Mouse (Mus musculus) heart, postnatal 0 days (tissue): Measurements from ENCODE around the gene Hmgcl. TPM values are rescaled to one million over a fixed set of nuclear protein-coding genes. Genes with fewer than 3 reads are reported as not detected.
A peak's percentile ranks its signal among the peaks of the same experiment; 100 is the strongest.

Experiments
- ATAC-seq: fragments of 200-750 bp; cut with Nextera tagmentation; 2 replicates; pipeline ENCODE4 v1.8.0; 2017; ENCODE audit warnings: low read depth, moderate number of reproducible peaks, moderate library complexity; ENCODE audit not compliant: insufficient read depth
- DNase-seq: peaks from one replicate; pipeline ENCODE4 v3.0.0-alpha.2; 2016; ENCODE audit warnings: low spot score
- H3K27ac ChIP-seq: fragments of 300-500 bp; sonication (generic); 2 replicates; pipeline ENCODE4 v1.5.1; 2014; ENCODE audit warnings: low read depth, mild to moderate bottlenecking
- H3K27me3 ChIP-seq: fragments of 300-500 bp; sonication (generic); 2 replicates; pipeline ENCODE4 v1.6.1; 2014; ENCODE audit warnings: low read length, mixed read lengths; ENCODE audit not compliant: control insufficient read depth, insufficient read depth
- H3K36me3 ChIP-seq: fragments of 300-500 bp; sonication (generic); replicated peaks from 2 replicates; pipeline ENCODE4 v1.6.1; 2014; ENCODE audit warnings: low read length, mixed read lengths; ENCODE audit not compliant: control insufficient read depth, insufficient read depth
- H3K4me1 ChIP-seq: fragments of 300-500 bp; sonication (generic); 2 replicates; pipeline ENCODE4 v1.6.1; 2014; ENCODE audit warnings: antibody characterized with exemption; ENCODE audit not compliant: control insufficient read depth, insufficient read depth
- H3K4me2 ChIP-seq: fragments of 300-500 bp; sonication (generic); 2 replicates; pipeline ENCODE4 v1.6.1; 2014; ENCODE audit warnings: low read depth, mild to moderate bottlenecking, low read length, moderate library complexity
- H3K4me3 ChIP-seq: fragments of 300-500 bp; sonication (generic); 2 replicates; pipeline ENCODE4 v1.5.1; 2014; ENCODE audit warnings: low read depth, low read length
- H3K9ac ChIP-seq: fragments of 300-500 bp; sonication (generic); replicated peaks from 2 replicates; pipeline ENCODE4 v1.6.1; 2014; ENCODE audit warnings: low read depth, low read length, mixed read lengths
- H3K9me3 ChIP-seq: fragments of 300-500 bp; sonication (generic); replicated peaks from 2 replicates; pipeline ENCODE4 v1.6.1; 2016; ENCODE audit warnings: low read length; ENCODE audit not compliant: control insufficient read depth
- CTCF ChIP-seq: IDR thresholded peaks from 2 replicates; pipeline ENCODE4 v1.5.1; 2016; ENCODE audit warnings: antibody characterized with exemption, control low read depth, low read depth
- EP300 ChIP-seq: IDR thresholded peaks from 2 replicates; pipeline ENCODE4 v1.6.1; 2016; ENCODE audit warnings: antibody characterized with exemption, low read depth
- WGBS: fragments of 180-500 bp; shearing (Covaris S2); extraction: QIAGEN DNeasy Blood & Tissue Kit; methylation state at CpG from one replicate; pipeline ENCODE4 v1.1.7; 2014; 5-methylcytosine and 5-hydroxymethylcytosine counted together
- polyA plus RNA-seq: library from polyadenylated mRNA; unstranded; fragments of >200 nt; fragmentation: Nextera tagmentation; extraction: Ambion mirVana; gene quantifications from 2 replicates; pipeline ENCODE4 v1.2.1, GENCODE M21; 2015
- total RNA-seq: library from RNA; depleted of rRNA; stranded (reverse); fragments of >200 nt; gene quantifications from 2 replicates; pipeline ENCODE4 v1.2.3, GENCODE M21; 2014; ENCODE audit warnings: low replicate concordance

The Hmgcl gene
- total and polyA plus RNA-seq, 2 experiments from 2014 or later = 48.8 to 101 TPM

DNA sequence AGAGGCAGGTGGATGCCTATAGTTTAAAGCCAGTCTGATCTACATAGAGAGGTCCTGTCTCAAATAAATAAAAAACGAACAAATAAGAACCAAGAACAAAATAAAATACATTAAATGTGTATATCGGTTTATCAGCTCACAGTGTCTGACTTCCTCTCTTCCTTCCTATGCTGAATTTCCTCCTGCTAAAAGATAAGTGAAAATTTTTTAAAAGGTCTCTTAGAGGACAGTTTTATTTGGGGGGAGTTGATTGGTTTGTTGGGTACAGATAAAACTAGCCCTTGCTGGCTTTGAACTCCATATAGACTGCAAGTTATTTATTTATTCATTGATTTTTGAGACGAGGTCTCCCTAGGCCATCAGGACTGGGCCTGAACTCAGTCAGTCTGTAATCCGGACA lies 32.8 kb upstream of the Hmgcl start:
- DNase-seq (no peak), ATAC-seq (no peak)
- no peak overlapping the region for H3K4me2 ChIP-seq
- no peaks in the 10 kb centered on the region for H3K36me3 ChIP-seq
- H3K4me3 ChIP-seq = no peak overlapping the region
- no peaks in the 10 kb centered on the region for H3K27me3 ChIP-seq
- no peaks in the 10 kb centered on the region for H3K4me1 ChIP-seq
- no peak overlapping the region for H3K9ac ChIP-seq
- TF ChIP-seq EP300 = no peak
- no peak for TF ChIP-seq CTCF
- no peaks in the 10 kb centered on the region for H3K9me3 ChIP-seq
- 56% methylated on average over 4 of the region's 4 CpGs for WGBS
- H3K27ac ChIP-seq = no peak overlapping the region

DNA sequence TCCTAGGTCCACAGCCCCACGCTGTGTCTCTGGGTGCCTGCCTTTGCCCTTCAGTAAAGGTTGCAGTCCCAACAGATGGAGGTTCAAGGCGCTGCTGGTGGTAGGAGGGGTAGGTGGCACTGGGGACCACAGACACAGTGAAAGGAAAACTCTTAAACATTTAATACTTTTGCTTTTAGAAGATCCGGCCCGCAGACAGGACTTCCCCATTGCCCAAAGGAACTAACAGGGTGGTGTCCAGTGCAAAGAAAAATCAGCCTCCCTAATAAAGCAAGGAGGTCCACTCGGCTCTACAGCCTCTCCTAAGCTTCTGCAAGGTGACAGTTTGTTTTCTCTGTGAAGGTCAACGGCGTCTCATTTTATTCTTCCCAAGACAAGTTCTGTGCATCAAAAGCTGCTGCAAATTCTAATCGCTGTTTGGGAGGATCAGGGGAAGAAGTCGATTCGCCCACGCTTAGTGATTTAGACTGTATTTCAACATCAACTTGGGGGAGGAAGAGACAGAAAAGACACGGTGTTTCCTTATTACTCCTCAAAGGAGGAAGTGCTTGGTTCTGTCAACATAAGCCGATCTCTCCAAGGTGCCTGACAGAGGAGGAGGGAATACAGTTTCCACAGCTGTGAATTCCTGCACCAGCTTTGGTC lies 27.5 kb upstream of the Hmgcl start:
- Histone ChIP-seq H3K36me3 (no peaks in the 10 kb centered on the region; the same call in 1 of the 2 replicates), H3K27me3 (no peaks in the 10 kb centered on the region), H3K27ac (peak overlapping the region; percentile 26; the same call in 1 of the 2 replicates), H3K9ac (no peak overlapping the region), H3K9me3 (no peaks in the 10 kb centered on the region), H3K4me1 (no peaks in the 10 kb centered on the region), H3K4me2 (no peak overlapping the region), H3K4me3 (no peak overlapping the region)
- DNase-seq = no peak
- WGBS = 69% methylated on average over 13 of the region's 13 CpGs
- ATAC-seq = no peak
- TF ChIP-seq CTCF (no peak), EP300 (no peak)

DNA sequence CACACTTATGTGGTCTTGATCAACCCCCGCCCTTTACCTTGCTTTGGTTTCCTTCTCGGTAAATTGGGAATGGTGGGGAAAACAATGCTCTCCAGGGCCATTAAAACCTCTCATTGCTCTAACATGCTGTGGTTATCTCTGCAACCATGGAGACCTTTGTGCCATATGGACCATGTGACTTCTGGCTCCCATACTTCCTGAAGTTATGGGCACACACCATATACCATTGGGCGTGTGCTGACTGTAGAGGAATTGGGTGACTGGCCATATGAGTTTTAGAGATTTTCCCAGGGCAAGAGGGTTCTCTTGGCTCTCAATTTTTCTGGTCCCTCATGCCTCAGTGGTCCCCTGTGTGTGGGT lies 27.0 kb upstream of the Hmgcl start:
- Histone ChIP-seq H3K4me1 (no peaks in the 10 kb centered on the region), H3K9ac (no peak overlapping the region), H3K36me3 (no peaks in the 10 kb centered on the region; the same call in 1 of the 2 replicates), H3K27ac (no peak overlapping the region), H3K9me3 (no peaks in the 10 kb centered on the region), H3K4me3 (no peak overlapping the region), H3K27me3 (no peaks in the 10 kb centered on the region), H3K4me2 (no peak overlapping the region)
- DNase-seq (no peak), ATAC-seq (no peak)
- TF ChIP-seq CTCF (no peak), EP300 (no peak)
- 93% methylated on average over 3 of the region's 3 CpGs for WGBS

- 3% methylated on average over 60 of the region's 60 CpGs for WGBS
- H3K4me2 ChIP-seq = peak within 1 kb of the TSS; percentile 97
- peak; percentile 80 for TF ChIP-seq CTCF
- no peak for TF ChIP-seq EP300
- H3K36me3 ChIP-seq = no peaks in the 10 kb centered on the region; the same call in 1 of the 2 replicates
- peak within 1 kb of the TSS; percentile 74 for H3K27ac ChIP-seq
- 0 out of 2 replicates have a peak, but pooled peaks cover 4% of the 10 kb centered on the region for H3K4me1 ChIP-seq
- H3K9me3 ChIP-seq = no peaks in the 10 kb centered on the region
- ATAC-seq (peak; percentile 97), DNase-seq (peak; percentile 98)
- H3K4me3 ChIP-seq = peak within 1 kb of the TSS; percentile 94
- H3K9ac ChIP-seq = peak within 1 kb of the TSS; percentile 75
- no peaks in the 10 kb centered on the region for H3K27me3 ChIP-seq
These were observed 25.7 kb upstream of the Hmgcl start, which contains the start of gene Fuca1 for GRCm38 (mm10) chr4:135920304-135921241. Gene Fuca1, plus strand, starts transcription at chr4:135920735.

GRCm38 (mm10) chr4:135921257-135922120 lies 24.8 kb upstream of the Hmgcl start:
- 0 out of 2 replicates have a peak, but pooled peaks cover 4% of the 10 kb centered on the region for H3K4me1 ChIP-seq
- no peaks in the 10 kb centered on the region for H3K9me3 ChIP-seq
- peak overlapping the region; percentile 74 for H3K27ac ChIP-seq
- TF ChIP-seq CTCF = no peak
- no peak for TF ChIP-seq EP300
- H3K27me3 ChIP-seq = no peaks in the 10 kb centered on the region
- ATAC-seq = no peak
- peak overlapping the region; percentile 97 for H3K4me2 ChIP-seq
- peak overlapping the region; percentile 94 for H3K4me3 ChIP-seq
- H3K36me3 ChIP-seq = peaks cover 6% of the 10 kb centered on the region; the same call in 1 of the 2 replicates
- DNase-seq = no peak
- peak overlapping the region; percentile 75 for H3K9ac ChIP-seq
- 9% methylated on average over 26 of the region's 26 CpGs for WGBS
